Mouse (Mus musculus) urinary bladder, adult 2 months (tissue): ENCODE results near the gene Tmem131. TPM values are rescaled to one million over a fixed set of nuclear protein-coding genes. Genes with fewer than 3 reads are reported as not detected.

ENCODE experiments used
- polyA plus RNA-seq: library from polyadenylated mRNA; depleted of rRNA; stranded (reverse); fragments of >200 nt; gene quantifications from 2 replicates; pipeline ENCODE4 v1.2.3, GENCODE M21; 2012; rRNA removed

Tmem131 gene
- polyA plus RNA-seq, 1 experiment, result 15.0 TPM

Other genes with a start within 250 kb of the Tmem131 start
- gene 4933424G06Rik, start 233.5 kb downstream of the Tmem131 start, polyA plus RNA-seq, result 0.10 and 0.14 TPM in 2 replicates
- gene Actr1b, start 229.2 kb downstream of the Tmem131 start, polyA plus RNA-seq, result 116 and 141 TPM in 2 replicates
- 1.1 and 1.2 TPM in 2 replicates for gene Zap70, start 181.9 kb downstream of the Tmem131 start, polyA plus RNA-seq
- gene Vwa3b, start 82.9 kb upstream of the Tmem131 start, polyA plus RNA-seq, result 1.0 and 1.7 TPM in 2 replicates